ENCODE assay signal across 8 mouse cellular contexts in genomic region chr5:124541602-124541973, GRCm38 (mm10). TPM values are rescaled to one million over a fixed set of nuclear protein-coding genes. Genes with fewer than 3 reads are reported as not detected.
DNase-seq lines count a peak whose midpoint lies in the region; ATAC-seq and TF ChIP-seq lines count a peak whose summit lies in the region.

No protein-coding gene starts in this region.

- WGBS in lung, embryonic 14.5 days = 6% methylated on average over 8 of the region's 8 CpGs
- WGBS in limb, embryonic 10.5 days = 17% methylated on average over 8 of the region's 8 CpGs
- WGBS in neural tube, embryonic 15.5 days = 11% methylated on average over 8 of the region's 8 CpGs

- TF ChIP-seq CTCF in lung, embryonic 14.5 days (IDR thresholded peaks at IDR 0.05; ENCODE audit: low read depth) = no peak
- no peak for TF ChIP-seq CTCF in embryonic fibroblast, embryonic 13.5 days (IDR thresholded peaks at IDR 0.05; ENCODE audit: borderline replicate concordance, insufficient read depth, low read length)

- H3K4me2 ChIP-seq in lung, embryonic 14.5 days = peak overlapping the region; percentile 69
- H3K4me2 ChIP-seq in neural tube, embryonic 15.5 days = peak overlapping the region; percentile 83

- peak overlapping the region; percentile 90 for H3K4me3 ChIP-seq in lung, embryonic 14.5 days (ENCODE audit: low read depth, low read length)
- H3K4me3 ChIP-seq in embryonic fibroblast, embryonic 13.5 days (ENCODE audit: insufficient read depth, low read length) = peak overlapping the region; percentile 82
- peak overlapping the region; percentile 99 for H3K4me3 ChIP-seq in limb, embryonic 10.5 days
- H3K4me3 ChIP-seq in neural tube, embryonic 15.5 days (replicated peaks) = peak overlapping the region; percentile 93

- H3K9me3 ChIP-seq in lung, embryonic 14.5 days (ENCODE audit: low read depth, low read length) = no peaks in the 10 kb centered on the region
- no peaks in the 10 kb centered on the region for H3K9me3 ChIP-seq in limb, embryonic 10.5 days (replicated peaks)
- no peaks in the 10 kb centered on the region for H3K9me3 ChIP-seq in neural tube, embryonic 15.5 days (replicated peaks)

- no peak for ATAC-seq in lung, embryonic 14.5 days (ENCODE audit: insufficient read depth)
- ATAC-seq in neural tube, embryonic 15.5 days (ENCODE audit: low FRiP score) = no peak

- H3K36me3 ChIP-seq in lung, embryonic 14.5 days (ENCODE audit: insufficient read depth) = peaks cover 44% of the 10 kb centered on the region
- H3K36me3 ChIP-seq in limb, embryonic 10.5 days = peaks cover 44% of the 10 kb centered on the region
- H3K36me3 ChIP-seq in neural tube, embryonic 15.5 days = peaks cover 34% of the 10 kb centered on the region

- peak overlapping the region; percentile 86; the same call in 1 of the 2 replicates for H3K27ac ChIP-seq in lung, embryonic 14.5 days (ENCODE audit: low read depth)
- peak overlapping the region; percentile 90; the same call in 1 of the 2 replicates for H3K27ac ChIP-seq in embryonic fibroblast, embryonic 13.5 days (ENCODE audit: insufficient read depth, low read length)
- peak overlapping the region; percentile 94 for H3K27ac ChIP-seq in limb, embryonic 10.5 days
- H3K27ac ChIP-seq in neural tube, embryonic 15.5 days (replicated peaks) = peak overlapping the region; percentile 83

- H3K9ac ChIP-seq in lung, embryonic 14.5 days = peak overlapping the region; percentile 93
- H3K9ac ChIP-seq in neural tube, embryonic 15.5 days (replicated peaks) = peak overlapping the region; percentile 72

- no peak for DNase-seq in lung, embryonic 14.5 days
- DNase-seq in lung, postnatal 4 days = no peak
- DNase-seq in limb, embryonic 10.5 days (ENCODE audit: low spot score) = no peak
- DNase-seq in yolk sac, embryonic 10.5 days (ENCODE audit: low spot score) = no peak
- DNase-seq in frontal cortex, postnatal 10 days (ENCODE audit: low spot score in 2 of 2) = no peak
- no peak for DNase-seq in ovary, postnatal 10 days (ENCODE audit: low spot score)

- TF ChIP-seq POLR2A in embryonic fibroblast, embryonic 13.5 days (IDR thresholded peaks at IDR 0.05; ENCODE audit: low read depth, low read length) = no peak

- peaks cover 3% of the 10 kb centered on the region for H3K4me1 ChIP-seq in lung, embryonic 14.5 days (ENCODE audit: insufficient read depth)
- peaks cover 4% of the 10 kb centered on the region for H3K4me1 ChIP-seq in embryonic fibroblast, embryonic 13.5 days (ENCODE audit: control insufficient read depth, insufficient read depth, low read length)
- H3K4me1 ChIP-seq in limb, embryonic 10.5 days = peaks cover 19% of the 10 kb centered on the region
- H3K4me1 ChIP-seq in neural tube, embryonic 15.5 days = peaks cover 28% of the 10 kb centered on the region

- H3K27me3 ChIP-seq in lung, embryonic 14.5 days (ENCODE audit: insufficient read depth, low read length) = no peaks in the 10 kb centered on the region
- no peaks in the 10 kb centered on the region for H3K27me3 ChIP-seq in limb, embryonic 10.5 days (ENCODE audit: low read depth, poor library complexity, severe bottlenecking)
- no peaks in the 10 kb centered on the region for H3K27me3 ChIP-seq in neural tube, embryonic 15.5 days (replicated peaks)

RNA-seq across cellular contexts. Expression of gene Tmed2, which starts 1.1 kb away (rescaled TPM):
- 588 and 646 TPM in 2 replicates for polyA plus RNA-seq in lung, embryonic 14.5 days (2014; fragmentation: Nextera tagmentation; extraction: Ambion mirVana)
- 510 and 665 TPM in 2 replicates for polyA plus RNA-seq in embryonic fibroblast, embryonic 13.5 days (2011; ENCODE audit: insufficient read length, low read depth, missing spikeins)
- 501 and 540 TPM in 2 replicates for polyA plus RNA-seq in limb, embryonic 10.5 days (2016; fragmentation: Nextera tagmentation; extraction: Ambion mirVana)
- 336 and 384 TPM in 2 replicates for polyA plus RNA-seq in neural tube, embryonic 15.5 days (2015; fragmentation: Nextera tagmentation; extraction: Ambion mirVana)

RNA-seq across cellular contexts. Expression of gene Rilpl1, which starts 10.4 kb away (rescaled TPM):
- 20.3 and 21.1 TPM in 2 replicates for polyA plus RNA-seq in lung, embryonic 14.5 days (2014; fragmentation: Nextera tagmentation; extraction: Ambion mirVana)
- 19.8 and 23.2 TPM in 2 replicates for polyA plus RNA-seq in embryonic fibroblast, embryonic 13.5 days (2011; ENCODE audit: insufficient read length, low read depth, missing spikeins)
- polyA plus RNA-seq in limb, embryonic 10.5 days (2016; fragmentation: Nextera tagmentation; extraction: Ambion mirVana) = 25.2 and 26.1 TPM in 2 replicates
- 14.3 and 14.6 TPM in 2 replicates for polyA plus RNA-seq in neural tube, embryonic 15.5 days (2015; fragmentation: Nextera tagmentation; extraction: Ambion mirVana)

RNA-seq across cellular contexts. Expression of gene Ddx55, which starts 11.1 kb away (rescaled TPM):
- 12.7 and 14.1 TPM in 2 replicates for polyA plus RNA-seq in lung, embryonic 14.5 days (2014; fragmentation: Nextera tagmentation; extraction: Ambion mirVana)
- 8.1 and 9.2 TPM in 2 replicates for polyA plus RNA-seq in embryonic fibroblast, embryonic 13.5 days (2011; ENCODE audit: insufficient read length, low read depth, missing spikeins)
- 17.0 and 18.0 TPM in 2 replicates for polyA plus RNA-seq in limb, embryonic 10.5 days (2016; fragmentation: Nextera tagmentation; extraction: Ambion mirVana)
- 24.9 and 28.1 TPM in 2 replicates for polyA plus RNA-seq in neural tube, embryonic 15.5 days (2015; fragmentation: Nextera tagmentation; extraction: Ambion mirVana)

RNA-seq across cellular contexts. Expression of gene Eif2b1, which starts 37.3 kb away (rescaled TPM):
- polyA plus RNA-seq in lung, embryonic 14.5 days (2014; fragmentation: Nextera tagmentation; extraction: Ambion mirVana) = 78.0 and 81.6 TPM in 2 replicates
- 43.6 and 49.8 TPM in 2 replicates for polyA plus RNA-seq in embryonic fibroblast, embryonic 13.5 days (2011; ENCODE audit: insufficient read length, low read depth, missing spikeins)
- 89.6 and 98.8 TPM in 2 replicates for polyA plus RNA-seq in limb, embryonic 10.5 days (2016; fragmentation: Nextera tagmentation; extraction: Ambion mirVana)
- polyA plus RNA-seq in neural tube, embryonic 15.5 days (2015; fragmentation: Nextera tagmentation; extraction: Ambion mirVana) = 58.1 and 65.3 TPM in 2 replicates

RNA-seq across cellular contexts. Expression of gene Gtf2h3, which starts 37.4 kb away (rescaled TPM):
- polyA plus RNA-seq in lung, embryonic 14.5 days (2014; fragmentation: Nextera tagmentation; extraction: Ambion mirVana) = 71.0 and 74.4 TPM in 2 replicates
- 39.9 and 48.2 TPM in 2 replicates for polyA plus RNA-seq in embryonic fibroblast, embryonic 13.5 days (2011; ENCODE audit: insufficient read length, low read depth, missing spikeins)
- polyA plus RNA-seq in limb, embryonic 10.5 days (2016; fragmentation: Nextera tagmentation; extraction: Ambion mirVana) = 115 TPM in 2 replicates
- polyA plus RNA-seq in neural tube, embryonic 15.5 days (2015; fragmentation: Nextera tagmentation; extraction: Ambion mirVana) = 39.5 and 46.0 TPM in 2 replicates
